In genomic region chr7:140033386-140033785, GRCm38 (mm10) we compare ENCODE assay signal across 37 mouse cellular contexts. TPM values are rescaled to one million over a fixed set of nuclear protein-coding genes. Genes with fewer than 3 reads are reported as not detected.
"Had no signal": no experiment of that assay in that cellular context is flagged by ENCODE, and none has a peak within 500 bp of the region (broad histone marks: within the 10 kb centered on the region; RNA-seq: fewer than 3 reads in every experiment).

No protein-coding gene starts in this region.

- ATAC-seq: hindbrain, postnatal 0 days; intestine, embryonic 16.5 days; liver, embryonic 12.5 days had no signal

- H3K9me3 ChIP-seq: heart, embryonic 10.5 days; hindbrain, embryonic 13.5 days; hindbrain, embryonic 15.5 days; kidney, embryonic 15.5 days; limb, embryonic 13.5 days; limb, embryonic 15.5 days had no signal

- DNase-seq: gastrocnemius, postnatal 14 days; gastrocnemius, postnatal 36 days; heart, adult 18-20 months; heart, postnatal 10 days; heart, postnatal 36 days; kidney, adult 11 months; kidney, adult 2 months; kidney, adult 9 months; kidney, postnatal 14 days; kidney, postnatal 36 days; layer of hippocampus, adult 9-11 months; layer of hippocampus, postnatal 36 days; left cerebral cortex, postnatal 4 days had no signal

- H3K4me3 ChIP-seq: heart, embryonic 10.5 days; heart, embryonic 12.5 days; hindbrain, embryonic 13.5 days; hindbrain, embryonic 15.5 days; kidney, embryonic 15.5 days; limb, embryonic 13.5 days; limb, embryonic 15.5 days; liver, embryonic 12.5 days had no signal

- H3K27me3 ChIP-seq: heart, embryonic 12.5 days; hindbrain, embryonic 13.5 days; hindbrain, embryonic 15.5 days; kidney, embryonic 15.5 days; limb, embryonic 13.5 days; limb, embryonic 15.5 days; liver, embryonic 12.5 days had no signal

RNA-seq across cellular contexts. Expression of gene Msx3, which starts 15.5 kb away (rescaled TPM):
- total RNA-seq: gastrocnemius, adult 18-20 months; gastrocnemius, adult 8-10 months; gastrocnemius, postnatal 14 days; gastrocnemius, postnatal 36 days; heart, adult 18-20 months; heart, adult 8-10 months; heart, postnatal 10 days; heart, postnatal 36 days; hematopoietic stem cell, adult 5-6 weeks; layer of hippocampus, adult 8-10 months; left cerebral cortex, adult 18-20 months; liver, adult 2 months had no signal
- polyA plus RNA-seq: gonadal fat pad, adult 2 months; heart, embryonic 10.5 days; heart, embryonic 12.5 days; heart, embryonic 14.5 days; heart, embryonic 16.5 days; intestine, embryonic 14.5 days; intestine, embryonic 16.5 days; kidney, adult 2 months; kidney, embryonic 15.5 days; kidney, postnatal 0 days; large intestine, adult 2 months; limb, embryonic 11.5 days; limb, embryonic 13.5 days; limb, embryonic 15.5 days; liver, adult 2 months; liver, embryonic 12.5 days had no signal

RNA-seq across cellular contexts. Expression of gene Caly, which starts 49.0 kb away (rescaled TPM):
- total RNA-seq: heart, adult 18-20 months; heart, postnatal 36 days; hematopoietic stem cell, adult 5-6 weeks; liver, adult 2 months had no signal
